Mouse (Mus musculus) myocyte (in vitro differentiated cells): ENCODE data around the gene Glis3. TPM values are rescaled to one million over a fixed set of nuclear protein-coding genes. Genes with fewer than 3 reads are reported as not detected.

Source experiments
- H3K27me3 ChIP-seq: one replicate; pipeline ENCODE4 v1.6.1; 2011; ENCODE audit not compliant: control insufficient read depth, insufficient read depth, insufficient read length
- H3K36me3 ChIP-seq: one replicate; pipeline ENCODE4 v1.6.1; 2011; ENCODE audit not compliant: control insufficient read depth, insufficient read depth
- H3K4me2 ChIP-seq: one replicate; pipeline ENCODE4 v1.6.1; 2011; ENCODE audit warnings: low read depth, control low read depth
- H3K4me3 ChIP-seq: one replicate; pipeline ENCODE4 v1.5.1; 2011; ENCODE audit warnings: mild to moderate bottlenecking, control low read depth, moderate library complexity
- H3K79me2 ChIP-seq: one replicate; pipeline ENCODE4 v1.6.1; 2011; ENCODE audit not compliant: control insufficient read depth, insufficient read depth
- H3ac ChIP-seq: one replicate; pipeline ENCODE4 v1.6.1; 2011; ENCODE audit not compliant: control insufficient read depth, insufficient read length
- CEBPB ChIP-seq: IDR thresholded peaks from 2 replicates; pipeline ENCODE4 v1.6.1; 2011; ENCODE audit warnings: mild to moderate bottlenecking, moderate library complexity; ENCODE audit not compliant: poor library complexity, insufficient read depth, severe bottlenecking
- E2F4 ChIP-seq: IDR thresholded peaks from one replicate; pipeline ENCODE4 v1.6.1; 2011; ENCODE audit warnings: mild to moderate bottlenecking, control low read depth, moderate library complexity; ENCODE audit not compliant: insufficient read depth
- MAX ChIP-seq: IDR thresholded peaks from one replicate; pipeline ENCODE4 v1.6.1; 2011; ENCODE audit warnings: low read depth, mild to moderate bottlenecking, control low read depth
- MYOD1 ChIP-seq, 3 experiments: IDR thresholded peaks; one replicate each; pipeline ENCODE4 v1.6.1; 2011; ENCODE audit warnings: control low read depth in 2 of 3, low read depth in 2 of 3, mild to moderate bottlenecking in 2 of 3, moderate library complexity in 1 of 3; ENCODE audit not compliant: insufficient read length in 2 of 3, control insufficient read depth in 1 of 3
- MYOG ChIP-seq, 3 experiments: IDR thresholded peaks; one replicate each; pipeline ENCODE4 v1.6.1; 2011; ENCODE audit warnings: control low read depth in 2 of 3, low read depth in 2 of 3, mild to moderate bottlenecking in 2 of 3; ENCODE audit not compliant: insufficient read length in 2 of 3, control insufficient read depth in 1 of 3, insufficient read depth in 1 of 3
- POLR2A ChIP-seq: IDR thresholded peaks from one replicate; pipeline ENCODE4 v1.6.1; 2011; ENCODE audit warnings: low read depth, mild to moderate bottlenecking, control low read depth, moderate library complexity; ENCODE audit not compliant: insufficient read length
- POLR2AphosphoS2 ChIP-seq: IDR thresholded peaks from one replicate; pipeline ENCODE4 v1.6.1; 2011; ENCODE audit warnings: low read depth, control low read depth; ENCODE audit not compliant: insufficient read length
- REST ChIP-seq: IDR thresholded peaks from one replicate; pipeline ENCODE4 v1.6.1; 2011; ENCODE audit warnings: mild to moderate bottlenecking, control low read depth, moderate library complexity; ENCODE audit not compliant: insufficient read depth, insufficient read length
- SRF ChIP-seq: IDR thresholded peaks from one replicate; pipeline ENCODE4 v1.6.1; 2011; ENCODE audit warnings: low read depth; ENCODE audit not compliant: control insufficient read depth, insufficient read length
- TCF12 ChIP-seq: IDR thresholded peaks from one replicate; pipeline ENCODE4 v1.6.1; 2011; ENCODE audit warnings: mild to moderate bottlenecking, control low read depth; ENCODE audit not compliant: poor library complexity, insufficient read depth, severe bottlenecking
- TCF3 ChIP-seq: IDR thresholded peaks from one replicate; pipeline ENCODE4 v1.6.1; 2011; ENCODE audit warnings: low read depth, control low read depth; ENCODE audit not compliant: insufficient read length
- USF1 ChIP-seq: IDR thresholded peaks from one replicate; pipeline ENCODE4 v1.6.1; 2011; ENCODE audit warnings: low read depth, mild to moderate bottlenecking, control low read depth, moderate library complexity
- polyA plus RNA-seq: library from polyadenylated mRNA; unstranded; fragments of >200 nt; fragmentation: generic; extraction: Trizol; gene quantifications from one replicate; pipeline ENCODE4 v1.2.1, GENCODE M21; 2012; ENCODE audit warnings: missing spikeins

The Glis3 gene
- polyA plus RNA-seq, 1 experiment, result 0.79 TPM

- H3K36me3 ChIP-seq, result no peaks in the 10 kb centered on the region
- H3K27me3 ChIP-seq, result no peaks in the 10 kb centered on the region
- no peak overlapping the region for H3K4me2 ChIP-seq
- no peaks in the 10 kb centered on the region for H3K79me2 ChIP-seq
- TF ChIP-seq SRF (no peak), TCF12 (no peak), MYOD1 (IDR thresholded peaks at IDR 0.05; ENCODE audit: control insufficient read depth in 1 of 3, insufficient read length in 2 of 3, low read depth in 2 of 3) (no peak), POLR2A (no peak), MYOG (IDR thresholded peaks at IDR 0.05; ENCODE audit: control insufficient read depth in 1 of 3, insufficient read depth in 1 of 3, insufficient read length in 2 of 3, low read depth in 2 of 3) (no peak), REST (no peak), MAX (no peak), CEBPB (no peak), E2F4 (no peak), POLR2AphosphoS2 (no peak), TCF3 (no peak), USF1 (no peak)
- H3K4me3 ChIP-seq, result no peak overlapping the region
- H3ac ChIP-seq, result no peak overlapping the region
Observed at GRCm38 (mm10) chr19:28720016-28720415, 40.1 kb upstream of the Glis3 start.

- no peaks in the 10 kb centered on the region for H3K36me3 ChIP-seq
- no peak for TF ChIP-seq MYOD1 (IDR thresholded peaks at IDR 0.05; ENCODE audit: control insufficient read depth in 1 of 3, insufficient read length in 2 of 3, low read depth in 2 of 3)
- H3K4me3 ChIP-seq, result no peak overlapping the region
- no peak overlapping the region for H3K4me2 ChIP-seq
- H3ac ChIP-seq, result no peak overlapping the region
- no peaks in the 10 kb centered on the region for H3K79me2 ChIP-seq
- no peaks in the 10 kb centered on the region for H3K27me3 ChIP-seq
Observed at GRCm38 (mm10) chr19:28714674-28715073, 34.8 kb upstream of the Glis3 start.

GRCm38 (mm10) chr19:28697718-28698117, 17.8 kb upstream of the Glis3 start:
- no peak for TF ChIP-seq MAX
- TF ChIP-seq POLR2AphosphoS2, result no peak
- TF ChIP-seq USF1, result no peak
- TF ChIP-seq CEBPB, result no peak
- no peak for TF ChIP-seq MYOG (IDR thresholded peaks at IDR 0.05; ENCODE audit: control insufficient read depth in 1 of 3, insufficient read depth in 1 of 3, insufficient read length in 2 of 3, low read depth in 2 of 3)
- no peak for TF ChIP-seq POLR2A
- no peak for TF ChIP-seq MYOD1 (IDR thresholded peaks at IDR 0.05; ENCODE audit: control insufficient read depth in 1 of 3, insufficient read length in 2 of 3, low read depth in 2 of 3)
- TF ChIP-seq E2F4, result no peak
- TF ChIP-seq TCF3, result no peak
- no peak for TF ChIP-seq SRF
- TF ChIP-seq TCF12, result no peak
- TF ChIP-seq REST, result no peak
- Histone ChIP-seq H3K79me2 (no peaks in the 10 kb centered on the region), H3ac (no peak overlapping the region), H3K4me3 (no peak overlapping the region), H3K36me3 (no peaks in the 10 kb centered on the region), H3K27me3 (no peaks in the 10 kb centered on the region), H3K4me2 (no peak overlapping the region)

GRCm38 (mm10) chr19:28686398-28686797, 6.5 kb upstream of the Glis3 start:
- Histone ChIP-seq H3K4me2 (no peak overlapping the region), H3ac (no peak overlapping the region), H3K36me3 (no peaks in the 10 kb centered on the region), H3K27me3 (no peaks in the 10 kb centered on the region), H3K79me2 (no peaks in the 10 kb centered on the region), H3K4me3 (no peak overlapping the region)
- TF ChIP-seq TCF3 (no peak), CEBPB (no peak), SRF (no peak), REST (no peak), TCF12 (no peak), E2F4 (no peak), MYOD1 (IDR thresholded peaks at IDR 0.05; ENCODE audit: control insufficient read depth in 1 of 3, insufficient read length in 2 of 3, low read depth in 2 of 3) (no peak)

- Histone ChIP-seq H3K4me3 (no peak overlapping the region), H3K27me3 (no peaks in the 10 kb centered on the region), H3K36me3 (no peaks in the 10 kb centered on the region), H3ac (no peak overlapping the region), H3K4me2 (no peak overlapping the region), H3K79me2 (no peaks in the 10 kb centered on the region)
- TF ChIP-seq POLR2AphosphoS2, result no peak
- TF ChIP-seq USF1, result no peak
- TF ChIP-seq REST, result no peak
- no peak for TF ChIP-seq E2F4
- no peak for TF ChIP-seq MYOD1 (IDR thresholded peaks at IDR 0.05; ENCODE audit: control insufficient read depth in 1 of 3, insufficient read length in 2 of 3, low read depth in 2 of 3)
- no peak for TF ChIP-seq MYOG (IDR thresholded peaks at IDR 0.05; ENCODE audit: control insufficient read depth in 1 of 3, insufficient read depth in 1 of 3, insufficient read length in 2 of 3, low read depth in 2 of 3)
- no peak for TF ChIP-seq CEBPB
- no peak for TF ChIP-seq TCF3
- no peak for TF ChIP-seq TCF12
- TF ChIP-seq MAX, result no peak
- no peak for TF ChIP-seq POLR2A
- no peak for TF ChIP-seq SRF
Observed at GRCm38 (mm10) chr19:28685484-28685883, 5.6 kb upstream of the Glis3 start.
